Mouse (Mus musculus) spleen, adult 2 months (tissue): ENCODE measurements around the gene Stk39.

ENCODE experiments used
- CTCF ChIP-seq: fragments of 200-500 bp; IDR thresholded peaks from 2 replicates; pipeline ENCODE4 v1.5.1; 2011; ENCODE audit warnings: mild to moderate bottlenecking, inconsistent platforms; ENCODE audit not compliant: insufficient read depth, insufficient read length, insufficient replicate concordance; ENCODE audit errors: extremely low read depth
- POLR2A ChIP-seq: fragments of 200-500 bp; IDR thresholded peaks from 2 replicates; pipeline ENCODE4 v1.6.1; 2011; ENCODE audit warnings: low read depth, low read length, inconsistent platforms

- TF ChIP-seq CTCF (no peak), POLR2A (no peak)
These were observed 219.9 kb downstream of the Stk39 start for GRCm38 (mm10) chr2:68252048-68252758.
